Mouse (Mus musculus): Measurements from ENCODE around the gene Vstm2a. TPM values are rescaled to one million over a fixed set of nuclear protein-coding genes. Genes with fewer than 3 reads are reported as not detected.

Gene Vstm2a
- polyA plus RNA-seq (2016; fragmentation: Nextera tagmentation; extraction: Ambion mirVana) = 0.36 and 0.88 TPM in 2 replicates

- peaks cover 56% of the 10 kb centered on the region for H3K27me3 ChIP-seq (replicated peaks; ENCODE audit: low read depth, poor library complexity, severe bottlenecking)
- WGBS = under 1% methylated on average over 44 of the region's 44 CpGs
- no peaks in the 10 kb centered on the region for H3K36me3 ChIP-seq (replicated peaks)
Measured at GRCm38 (mm10) chr11:16257473-16257921, at the start of gene Vstm2a. Gene Vstm2a, plus strand, starts transcription at chr11:16257724.

DNA sequence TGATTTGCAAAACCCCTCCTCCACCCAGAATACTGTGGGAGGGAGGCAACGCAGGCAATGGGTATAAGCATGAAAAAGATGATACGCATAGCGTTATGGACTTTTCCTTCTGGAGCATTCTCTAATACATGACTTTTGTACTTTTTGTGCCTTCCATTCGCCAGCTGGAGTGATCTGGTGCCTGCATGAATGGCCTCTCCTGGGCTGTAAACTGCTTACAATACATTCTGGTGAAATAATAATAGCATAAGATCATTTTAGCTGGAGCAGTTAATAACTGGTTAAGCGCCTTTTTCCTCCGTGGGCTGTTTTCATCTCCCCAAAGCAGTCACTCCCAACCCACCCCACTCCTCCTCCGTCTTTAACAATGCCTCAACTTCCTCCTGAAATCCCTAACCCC, 513 bp upstream of the Vstm2a start:
- H3K27ac ChIP-seq (replicated peaks) = 0 out of 2 replicates have a peak overlapping the region, but pooled peaks have one; percentile 30
- no peaks in the 10 kb centered on the region for H3K9me3 ChIP-seq
- peaks cover 56% of the 10 kb centered on the region for H3K27me3 ChIP-seq (replicated peaks; ENCODE audit: low read depth, poor library complexity, severe bottlenecking)
- peak overlapping the region; percentile 69 for H3K4me3 ChIP-seq
- WGBS = 27% methylated on average over 7 of the region's 7 CpGs
- H3K36me3 ChIP-seq (replicated peaks) = no peaks in the 10 kb centered on the region
- no peak for DNase-seq (ENCODE audit: low spot score)
- peaks cover 18% of the 10 kb centered on the region for H3K4me1 ChIP-seq

More at GRCm38 (mm10) chr11:16257473-16257921, at the start of gene Vstm2a:
- Histone ChIP-seq H3K27ac (replicated peaks) (0 out of 2 replicates have a peak within 1 kb of the TSS, but pooled peaks have one; percentile 30), H3K4me1 (peaks cover 18% of the 10 kb centered on the region), H3K9me3 (no peaks in the 10 kb centered on the region), H3K4me3 (peak within 1 kb of the TSS; percentile 69)
- DNase-seq (ENCODE audit: low spot score) = peak; percentile 68

- Histone ChIP-seq H3K27me3 (replicated peaks; ENCODE audit: low read depth, poor library complexity, severe bottlenecking) (peaks cover 56% of the 10 kb centered on the region), H3K9me3 (no peaks in the 10 kb centered on the region), H3K4me1 (peaks cover 18% of the 10 kb centered on the region), H3K27ac (replicated peaks) (no peak overlapping the region), H3K4me3 (peak overlapping the region; percentile 69; the same call in 1 of the 2 replicates), H3K36me3 (replicated peaks) (no peaks in the 10 kb centered on the region)
- 31% methylated on average over 1 of the region's 1 CpGs for WGBS
- peak; percentile 14 for DNase-seq (ENCODE audit: low spot score)
Measured at GRCm38 (mm10) chr11:16258300-16258699, 776 bp downstream of the Vstm2a start.

DNA sequence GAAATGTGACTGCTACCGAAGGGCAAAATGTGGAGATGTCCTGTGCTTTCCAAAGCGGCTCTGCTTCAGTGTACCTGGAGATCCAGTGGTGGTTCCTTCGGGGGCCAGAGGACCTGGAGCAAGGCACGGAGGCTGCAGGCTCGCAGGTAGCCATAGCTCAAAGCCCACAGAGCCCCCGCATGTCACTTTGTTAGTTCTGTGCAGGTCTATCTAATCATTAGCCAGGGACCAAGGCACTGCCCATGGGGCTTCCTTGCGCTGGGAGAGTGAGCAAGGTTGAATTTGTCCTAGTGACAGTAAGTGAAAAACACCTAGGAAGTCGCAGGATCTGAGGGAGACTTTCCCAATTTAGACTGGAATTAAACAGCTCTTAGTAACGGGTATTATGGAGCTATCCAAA, 2.4 kb downstream of the Vstm2a start:
- peak; percentile 17 for DNase-seq (ENCODE audit: low spot score)
- Histone ChIP-seq H3K4me3 (no peak overlapping the region), H3K27me3 (replicated peaks; ENCODE audit: low read depth, poor library complexity, severe bottlenecking) (peaks cover 56% of the 10 kb centered on the region), H3K36me3 (replicated peaks) (no peaks in the 10 kb centered on the region), H3K9me3 (no peaks in the 10 kb centered on the region), H3K4me1 (peaks cover 18% of the 10 kb centered on the region), H3K27ac (replicated peaks) (no peak overlapping the region)
- 16% methylated on average over 9 of the region's 9 CpGs for WGBS

DNA sequence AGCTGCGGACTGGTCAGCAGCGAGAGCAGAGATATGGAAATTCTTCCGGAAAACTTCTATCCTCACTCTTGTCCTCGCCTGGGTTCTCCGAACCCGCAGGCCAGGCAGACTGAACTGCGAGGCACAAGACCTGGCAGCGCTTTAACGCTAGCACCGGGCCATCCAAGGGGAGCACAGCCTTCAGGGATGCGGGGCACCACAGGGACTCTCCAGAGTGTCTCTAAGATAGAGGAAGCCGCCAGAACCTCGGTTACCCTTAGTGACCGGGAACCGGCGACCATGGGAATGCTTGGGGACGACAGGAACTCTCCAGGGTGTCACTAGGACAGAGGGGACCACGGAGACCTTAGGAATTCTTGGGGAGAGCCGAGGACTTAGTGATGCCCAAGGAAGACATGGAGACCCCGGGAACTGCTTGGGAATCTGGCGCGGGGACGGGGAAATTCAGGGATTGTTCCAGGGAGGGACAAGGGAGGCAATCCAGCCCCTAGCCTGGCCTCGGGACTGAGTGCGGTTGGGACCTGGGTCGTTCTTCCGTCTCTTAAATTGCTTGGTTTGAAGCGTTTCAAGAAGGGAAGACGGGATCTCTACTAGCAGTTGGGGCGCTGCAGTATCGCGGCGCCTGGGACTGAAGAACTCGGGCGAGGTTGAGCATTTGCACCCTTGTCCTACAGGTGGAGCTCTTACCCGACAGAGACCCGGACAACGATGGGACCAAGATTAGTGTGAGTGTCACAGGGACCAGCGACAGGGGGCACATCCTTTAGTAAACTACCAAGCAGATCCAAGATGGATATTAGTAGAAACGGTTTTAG, 3.4 kb downstream of the Vstm2a start:
- peaks cover 18% of the 10 kb centered on the region for H3K4me1 ChIP-seq
- H3K36me3 ChIP-seq (replicated peaks) = no peaks in the 10 kb centered on the region
- DNase-seq (ENCODE audit: low spot score) = peak; percentile 81
- under 1% methylated on average over 40 of the region's 40 CpGs for WGBS
- H3K27ac ChIP-seq (replicated peaks) = peak overlapping the region; percentile 19
- peak overlapping the region; percentile 64 for H3K4me3 ChIP-seq
- peaks cover 52% of the 10 kb centered on the region for H3K27me3 ChIP-seq (replicated peaks; ENCODE audit: low read depth, poor library complexity, severe bottlenecking)
- H3K9me3 ChIP-seq = no peaks in the 10 kb centered on the region

DNA sequence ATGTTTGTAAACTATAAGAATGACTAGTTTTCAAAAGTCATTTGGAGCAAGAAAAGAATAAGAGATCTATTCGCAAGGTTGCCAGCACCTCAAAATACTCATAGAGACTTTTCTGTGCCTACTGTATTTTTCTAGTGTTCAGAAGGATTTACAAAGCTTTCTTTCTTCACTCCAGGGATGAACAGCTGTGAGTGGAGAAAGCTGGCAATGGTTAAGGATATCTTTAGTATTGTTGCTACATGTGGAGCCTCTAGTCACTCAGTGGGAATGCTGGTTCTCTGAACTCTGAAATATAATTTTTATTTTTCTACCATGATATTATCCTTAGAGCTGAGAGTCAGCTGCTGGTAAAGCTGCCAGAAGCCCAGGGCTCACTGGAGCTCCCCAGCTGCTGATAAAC, 10.9 kb downstream of the Vstm2a start:
- no peak overlapping the region for H3K4me3 ChIP-seq
- H3K9me3 ChIP-seq = no peaks in the 10 kb centered on the region
- H3K4me1 ChIP-seq = no peaks in the 10 kb centered on the region
- no peak for DNase-seq (ENCODE audit: low spot score)
- H3K27me3 ChIP-seq (replicated peaks; ENCODE audit: low read depth, poor library complexity, severe bottlenecking) = no peaks in the 10 kb centered on the region
- H3K36me3 ChIP-seq (replicated peaks) = no peaks in the 10 kb centered on the region
- WGBS = 95% methylated on average over 1 of the region's 1 CpGs
- H3K27ac ChIP-seq (replicated peaks) = no peak overlapping the region

GRCm38 (mm10) chr11:16290381-16290780, 32.9 kb downstream of the Vstm2a start:
- Histone ChIP-seq H3K4me3 (no peak overlapping the region), H3K27me3 (replicated peaks; ENCODE audit: low read depth, poor library complexity, severe bottlenecking) (no peaks in the 10 kb centered on the region), H3K27ac (replicated peaks) (no peak overlapping the region), H3K9me3 (no peaks in the 10 kb centered on the region), H3K36me3 (replicated peaks) (no peaks in the 10 kb centered on the region), H3K4me1 (no peaks in the 10 kb centered on the region)
- WGBS = 81% methylated on average over 1 of the region's 1 CpGs
- no peak for DNase-seq (ENCODE audit: low spot score)

DNA sequence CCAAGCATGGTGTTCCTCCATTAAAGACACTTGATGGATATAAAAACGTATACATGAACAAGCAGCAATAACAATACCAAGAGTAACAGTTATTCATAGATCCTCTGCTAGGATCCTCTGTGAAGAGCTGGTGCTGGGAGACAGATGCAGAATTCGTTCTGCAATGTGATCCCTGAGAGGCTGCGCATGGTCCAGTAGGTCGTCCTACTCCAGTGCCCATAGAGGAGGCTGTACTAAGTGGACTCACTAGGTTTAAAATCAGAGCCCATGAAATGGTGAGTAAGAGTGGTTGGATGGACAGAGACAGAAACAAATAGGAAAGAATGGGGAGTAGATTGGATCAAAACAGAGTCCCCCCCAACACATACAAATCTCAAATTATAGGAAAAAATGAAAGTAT, 35.4 kb downstream of the Vstm2a start:
- no peak for DNase-seq (ENCODE audit: low spot score)
- WGBS = 84% methylated on average over 4 of the region's 4 CpGs
- Histone ChIP-seq H3K27me3 (replicated peaks; ENCODE audit: low read depth, poor library complexity, severe bottlenecking) (no peaks in the 10 kb centered on the region), H3K4me1 (no peaks in the 10 kb centered on the region), H3K4me3 (no peak overlapping the region), H3K36me3 (replicated peaks) (no peaks in the 10 kb centered on the region), H3K9me3 (no peaks in the 10 kb centered on the region), H3K27ac (replicated peaks) (no peak overlapping the region)

- Histone ChIP-seq H3K4me3 (no peak overlapping the region), H3K4me1 (0 out of 2 replicates have a peak, but pooled peaks cover 3% of the 10 kb centered on the region), H3K36me3 (replicated peaks) (no peaks in the 10 kb centered on the region), H3K27me3 (replicated peaks; ENCODE audit: low read depth, poor library complexity, severe bottlenecking) (no peaks in the 10 kb centered on the region), H3K27ac (replicated peaks) (no peak overlapping the region), H3K9me3 (no peaks in the 10 kb centered on the region)
- 70% methylated on average over 1 of the region's 1 CpGs for WGBS
- no peak for DNase-seq (ENCODE audit: low spot score)
Measured at GRCm38 (mm10) chr11:16296521-16296920, 39.0 kb downstream of the Vstm2a start.

- H3K36me3 ChIP-seq (replicated peaks) = no peaks in the 10 kb centered on the region
- no peaks in the 10 kb centered on the region for H3K9me3 ChIP-seq
- H3K4me1 ChIP-seq = 0 out of 2 replicates have a peak, but pooled peaks cover 3% of the 10 kb centered on the region
- no peak overlapping the region for H3K4me3 ChIP-seq
- WGBS = 79% methylated on average over 1 of the region's 1 CpGs
- DNase-seq (ENCODE audit: low spot score) = no peak
- H3K27me3 ChIP-seq (replicated peaks; ENCODE audit: low read depth, poor library complexity, severe bottlenecking) = no peaks in the 10 kb centered on the region
- no peak overlapping the region for H3K27ac ChIP-seq (replicated peaks)
Measured at GRCm38 (mm10) chr11:16299492-16299891, 42.0 kb downstream of the Vstm2a start.

GRCm38 (mm10) chr11:16299960-16300359, 42.4 kb downstream of the Vstm2a start:
- 67% methylated on average over 1 of the region's 1 CpGs for WGBS
- Histone ChIP-seq H3K4me1 (0 out of 2 replicates have a peak, but pooled peaks cover 3% of the 10 kb centered on the region), H3K9me3 (no peaks in the 10 kb centered on the region), H3K4me3 (no peak overlapping the region), H3K27ac (replicated peaks) (no peak overlapping the region), H3K36me3 (replicated peaks) (no peaks in the 10 kb centered on the region), H3K27me3 (replicated peaks; ENCODE audit: low read depth, poor library complexity, severe bottlenecking) (no peaks in the 10 kb centered on the region)
- DNase-seq (ENCODE audit: low spot score) = no peak

GRCm38 (mm10) chr11:16300709-16301108, 43.2 kb downstream of the Vstm2a start:
- WGBS = 61% methylated on average over 2 of the region's 2 CpGs
- no peak for DNase-seq (ENCODE audit: low spot score)
- no peak overlapping the region for H3K4me3 ChIP-seq

GRCm38 (mm10) chr11:16315097-16315496, 57.6 kb downstream of the Vstm2a start:
- no peak overlapping the region for H3K4me3 ChIP-seq
- 82% methylated on average over 2 of the region's 2 CpGs for WGBS
- H3K4me1 ChIP-seq = no peaks in the 10 kb centered on the region
- no peaks in the 10 kb centered on the region for H3K36me3 ChIP-seq (replicated peaks)
- no peak overlapping the region for H3K27ac ChIP-seq (replicated peaks)
- H3K9me3 ChIP-seq = no peaks in the 10 kb centered on the region
- no peaks in the 10 kb centered on the region for H3K27me3 ChIP-seq (replicated peaks; ENCODE audit: low read depth, poor library complexity, severe bottlenecking)
- no peak for DNase-seq (ENCODE audit: low spot score)

More at GRCm38 (mm10) chr11:16300709-16301108, 43.2 kb downstream of the Vstm2a start:
- no peaks in the 10 kb centered on the region for H3K27me3 ChIP-seq (replicated peaks; ENCODE audit: low read depth, poor library complexity, severe bottlenecking)
- H3K27ac ChIP-seq (replicated peaks) = no peak overlapping the region
- no peaks in the 10 kb centered on the region for H3K36me3 ChIP-seq (replicated peaks)
- H3K4me1 ChIP-seq = 0 out of 2 replicates have a peak, but pooled peaks cover 3% of the 10 kb centered on the region
- no peaks in the 10 kb centered on the region for H3K9me3 ChIP-seq
